Comparison of ENCODE assay signal across 8 mouse cellular contexts in the genomic region with DNA sequence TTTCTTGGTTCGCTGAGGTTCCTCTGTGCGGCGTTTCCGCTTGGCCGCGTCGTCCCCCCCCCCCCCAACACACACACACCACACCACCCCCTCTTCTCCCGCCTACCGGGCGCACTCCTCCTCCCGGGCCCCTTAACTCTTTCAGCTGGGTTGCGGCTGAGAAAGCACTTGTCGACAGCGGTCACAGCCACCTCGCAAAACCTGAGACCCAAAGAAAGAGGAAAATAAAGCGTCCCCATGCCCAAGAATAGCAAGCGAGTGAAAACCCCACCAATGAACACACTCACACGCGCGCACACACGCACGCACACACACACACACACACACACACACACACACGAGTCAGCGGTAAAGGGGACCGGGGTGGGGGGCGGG. TPM values are rescaled to one million over a fixed set of nuclear protein-coding genes. Genes with fewer than 3 reads are reported as not detected.
DNase-seq lines count a peak whose midpoint lies in the region; ATAC-seq and TF ChIP-seq lines count a peak whose summit lies in the region.

No protein-coding gene starts in this region.

- no peak for DNase-seq in heart, postnatal 10 days
- DNase-seq in embryo, embryonic 11 days: peak; percentile 76
- DNase-seq in intestine, embryonic 14.5 days (ENCODE audit: low spot score): no peak
- DNase-seq in limb, embryonic 14.5 days (ENCODE audit: low spot score): no peak
- no peak for DNase-seq in thymus, postnatal 25 days
- no peak for DNase-seq in heart, postnatal 25 days (ENCODE audit: low spot score)

- peak overlapping the region; percentile 58 for H3K4me3 ChIP-seq in heart, embryonic 13.5 days
- H3K4me3 ChIP-seq in intestine, embryonic 14.5 days (ENCODE audit: low read depth, low read length): peak overlapping the region; percentile 21; the same call in 1 of the 2 replicates
- H3K4me3 ChIP-seq in limb, embryonic 14.5 days (replicated peaks; ENCODE audit: low read length): peak overlapping the region; percentile 45
- H3K4me3 ChIP-seq in stomach, embryonic 16.5 days (replicated peaks; ENCODE audit: low read length): peak overlapping the region; percentile 35

- TF ChIP-seq POLR2A in limb, embryonic 14.5 days (IDR thresholded peaks at IDR 0.05; ENCODE audit: borderline replicate concordance, extremely low read depth, insufficient read depth, insufficient read length): no peak

- no peaks in the 10 kb centered on the region for H3K9me3 ChIP-seq in heart, embryonic 13.5 days
- H3K9me3 ChIP-seq in intestine, embryonic 14.5 days (ENCODE audit: control insufficient read depth, low read length): no peaks in the 10 kb centered on the region
- H3K9me3 ChIP-seq in limb, embryonic 14.5 days (ENCODE audit: control insufficient read depth, low read length): no peaks in the 10 kb centered on the region
- H3K9me3 ChIP-seq in stomach, embryonic 16.5 days (replicated peaks; ENCODE audit: control insufficient read depth, low read length): no peaks in the 10 kb centered on the region

- H3K9ac ChIP-seq in heart, embryonic 13.5 days: peak overlapping the region; percentile 62
- H3K9ac ChIP-seq in intestine, embryonic 14.5 days (ENCODE audit: low read length): no peak overlapping the region
- H3K9ac ChIP-seq in limb, embryonic 14.5 days (ENCODE audit: low read depth, low read length, severe bottlenecking): peak overlapping the region; percentile 36; the same call in 1 of the 2 replicates
- H3K9ac ChIP-seq in stomach, embryonic 16.5 days (ENCODE audit: low read length): no peak overlapping the region

- no peaks in the 10 kb centered on the region for H3K36me3 ChIP-seq in heart, embryonic 13.5 days
- H3K36me3 ChIP-seq in intestine, embryonic 14.5 days (ENCODE audit: control insufficient read depth, insufficient read depth, low read length): no peaks in the 10 kb centered on the region
- H3K36me3 ChIP-seq in limb, embryonic 14.5 days (ENCODE audit: control insufficient read depth, insufficient read depth, low read length): no peaks in the 10 kb centered on the region
- no peaks in the 10 kb centered on the region for H3K36me3 ChIP-seq in stomach, embryonic 16.5 days (ENCODE audit: control insufficient read depth, insufficient read depth, low read length)

- under 1% methylated on average over 20 of the region's 26 CpGs for WGBS in heart, embryonic 13.5 days
- WGBS in intestine, embryonic 14.5 days: under 1% methylated on average over 26 of the region's 26 CpGs
- WGBS in limb, embryonic 14.5 days: 0% methylated on average over 18 of the region's 26 CpGs
- WGBS in stomach, embryonic 16.5 days: 1% methylated on average over 26 of the region's 26 CpGs

- H3K4me2 ChIP-seq in heart, embryonic 13.5 days: peak overlapping the region; percentile 91
- peak overlapping the region; percentile 46 for H3K4me2 ChIP-seq in intestine, embryonic 14.5 days (ENCODE audit: low read length)
- H3K4me2 ChIP-seq in limb, embryonic 14.5 days (replicated peaks; ENCODE audit: low read depth, low read length, severe bottlenecking): peak overlapping the region; percentile 79
- peak overlapping the region; percentile 48 for H3K4me2 ChIP-seq in stomach, embryonic 16.5 days (ENCODE audit: low read depth, low read length)

- intact Hi-C loops in heart, postnatal 10 days (cut with DNase I): loop anchor here (10.0 kb wide), 1 partner anchor 1419 kb away; no protein-coding TSS in a partner anchor
- intact Hi-C loops in heart, postnatal 25 days (cut with DNase I): loop anchor here (5.0 kb wide), 4 partner anchors 157 to 1542 kb away; no protein-coding TSS in a partner anchor

- peaks cover 96% of the 10 kb centered on the region for H3K27me3 ChIP-seq in heart, embryonic 13.5 days (replicated peaks)
- peaks cover 96% of the 10 kb centered on the region for H3K27me3 ChIP-seq in intestine, embryonic 14.5 days (replicated peaks; ENCODE audit: control insufficient read depth, insufficient read depth, low read length)
- H3K27me3 ChIP-seq in limb, embryonic 14.5 days (ENCODE audit: control insufficient read depth, insufficient read depth, low read length): peaks cover 90% of the 10 kb centered on the region
- peaks cover 85% of the 10 kb centered on the region for H3K27me3 ChIP-seq in stomach, embryonic 16.5 days (ENCODE audit: control insufficient read depth, insufficient read depth, low read length)

- peaks cover 49% of the 10 kb centered on the region for H3K4me1 ChIP-seq in heart, embryonic 13.5 days
- H3K4me1 ChIP-seq in intestine, embryonic 14.5 days (replicated peaks; ENCODE audit: control insufficient read depth, insufficient read depth, low read length): peaks cover 17% of the 10 kb centered on the region; the same call in 1 of the 2 replicates
- peaks cover 22% of the 10 kb centered on the region for H3K4me1 ChIP-seq in limb, embryonic 14.5 days (ENCODE audit: control insufficient read depth, insufficient read depth, low read length)
- H3K4me1 ChIP-seq in stomach, embryonic 16.5 days (ENCODE audit: control insufficient read depth, insufficient read depth, low read length): peaks cover 23% of the 10 kb centered on the region

- ATAC-seq in heart, embryonic 13.5 days (ENCODE audit: extremely low read depth, insufficient number of reproducible peaks, low FRiP score, low TSS enrichment): no peak
- ATAC-seq in intestine, embryonic 14.5 days (replicated peaks; ENCODE audit: low FRiP score, low TSS enrichment, low read depth): no peak
- no peak for ATAC-seq in limb, embryonic 14.5 days (ENCODE audit: low FRiP score, low read depth)
- ATAC-seq in stomach, embryonic 16.5 days (ENCODE audit: insufficient read depth, low FRiP score): no peak

- no peak overlapping the region for H3K27ac ChIP-seq in heart, embryonic 13.5 days (replicated peaks)
- H3K27ac ChIP-seq in intestine, embryonic 14.5 days (ENCODE audit: low read depth): no peak overlapping the region
- H3K27ac ChIP-seq in limb, embryonic 14.5 days (replicated peaks; ENCODE audit: low read depth, low read length): peak overlapping the region; percentile 21; the same call in 1 of the 2 replicates
- no peak overlapping the region for H3K27ac ChIP-seq in stomach, embryonic 16.5 days (ENCODE audit: low read length)

RNA-seq across cellular contexts. Expression of a gene that starts 1.3 kb away (rescaled TPM):
- polyA plus RNA-seq in heart, embryonic 13.5 days (2015; fragmentation: Nextera tagmentation; extraction: Ambion mirVana): 0.03 and 0.08 TPM in 2 replicates
- not detected for total RNA-seq in heart, postnatal 10 days (2021)
- 0.24 and 0.28 TPM in 2 replicates for polyA plus RNA-seq in intestine, embryonic 14.5 days (2014; fragmentation: Nextera tagmentation; extraction: Ambion mirVana)
- polyA plus RNA-seq in limb, embryonic 14.5 days (2012; rRNA removed): 3.2 and 4.0 TPM in 2 replicates
- polyA plus RNA-seq in limb, embryonic 14.5 days (2014; fragmentation: Nextera tagmentation; extraction: Ambion mirVana): 0.77 and 0.90 TPM in 2 replicates
- polyA plus RNA-seq in stomach, embryonic 16.5 days (2015; fragmentation: Nextera tagmentation; extraction: Ambion mirVana): not detected in 2 replicates
- under 1 TPM in 1 of 2 experiments, not detected in 1; 0.03 TPM for total RNA-seq in heart, postnatal 25 days (2021)

Comparison
In these comparisons a context has a peak if more than half of its experiments do, and no peak if none do; other contexts are left out.
1. H3K9ac ChIP-seq: peak in heart, embryonic 13.5 days (single experiment) and limb, embryonic 14.5 days (single experiment); none in intestine, embryonic 14.5 days (single experiment) and stomach, embryonic 16.5 days (single experiment).
2. Peak in every context shown above with its lines, with median percentiles within 50 percentile points of each other: H3K4me2 ChIP-seq and H3K4me3 ChIP-seq.